Mouse (Mus musculus) gastrocnemius, postnatal 4 days (tissue): ENCODE measurements around the gene Ccne1. TPM values are rescaled to one million over a fixed set of nuclear protein-coding genes. Genes with fewer than 3 reads are reported as not detected.

ENCODE experiments used
- DNase-seq, 2 experiments: peaks; one replicate each; pipeline ENCODE4 v3.0.0; 2021 to 2022; ENCODE audit warnings: low spot score in 2 of 2, mixed read lengths in 2 of 2
- total RNA-seq, 2 experiments: library from RNA; stranded (reverse); gene quantifications; 2 replicates each; pipeline ENCODE4 v1.2.3; 2021

The Ccne1 gene
- total RNA-seq, 2 experiments from 2014 or later = 25.3 to 26.2 TPM

GRCm38 (mm10) chr7:38055996-38056395 lies 51.3 kb downstream of the Ccne1 start:
- no peak for DNase-seq

GRCm38 (mm10) chr7:38054246-38054645 lies 53.1 kb downstream of the Ccne1 start:
- no peak for DNase-seq

Other genes starting within 250 kb of the Ccne1 start
- 10 to 100 TPM; 40.4 to 49.5 TPM for gene Uri1, start 84.0 kb downstream of the Ccne1 start, total RNA-seq
- gene 1600014C10Rik, start 75.7 kb upstream of the Ccne1 start, total RNA-seq = 10 to 100 TPM; 12.2 to 14.0 TPM
- 1 to 10 TPM; 5.8 to 6.5 TPM for gene Plekhf1, start 120.5 kb upstream of the Ccne1 start, total RNA-seq
- 10 to 100 TPM; 20.1 to 26.3 TPM for gene Pop4, start 163.9 kb upstream of the Ccne1 start, total RNA-seq